Mouse (Mus musculus) erythroblast, embryonic 14.5 days (primary cell): Measurements from ENCODE around the gene Mdm4.
"Not testable (repeated sequence)": the region's sequence is repeated elsewhere in the genome, so short reads cannot be mapped to it uniquely, and the experiment has no call there.

ENCODE experiments used
- GATA1 ChIP-seq: IDR thresholded peaks from 2 replicates; pipeline ENCODE4 v1.6.1; 2012; ENCODE audit warnings: low read length, inconsistent platforms, mixed read lengths
- TAL1 ChIP-seq: IDR thresholded peaks from 3 replicates; pipeline ENCODE4 v1.6.1; 2012; ENCODE audit warnings: low read length, inconsistent platforms, mixed read lengths

DNA sequence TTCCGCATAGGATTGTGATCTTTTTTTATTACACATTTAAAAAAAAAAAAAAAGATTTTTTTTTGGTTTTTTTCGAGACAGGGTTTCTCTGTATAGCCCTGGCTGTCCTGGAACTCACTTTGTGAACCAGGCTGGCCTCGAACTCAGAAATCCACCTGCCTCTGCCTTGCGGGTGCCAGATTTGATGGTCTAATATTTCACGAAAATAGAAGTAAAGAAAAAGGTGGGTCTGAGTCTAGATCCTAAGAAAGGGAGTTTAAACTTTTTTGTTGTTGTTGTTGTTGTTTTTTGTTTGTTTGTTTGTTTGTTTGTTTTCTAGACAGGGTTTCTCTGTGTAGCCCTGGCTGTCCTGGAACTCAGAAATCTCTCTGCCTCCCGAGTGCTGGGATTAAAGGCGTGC lies 4.3 kb upstream of the Mdm4 start:
- not testable (repeated sequence) for TF ChIP-seq GATA1, TAL1
